Mouse (Mus musculus) forebrain, embryonic 16.5 days (tissue): ENCODE measurements at regions not wholly inside any gene's neighbourhood (a gene's known extent, or its start where the extent isn't known, plus 50 kb on each side); places are given as distances from the start of the nearest gene placed in this dataset.

Source experiments
- ATAC-seq: fragments of 200-750 bp; cut with Nextera tagmentation; 2 replicates; pipeline ENCODE4 v1.8.0; 2017; ENCODE audit warnings: mild to moderate bottlenecking, moderate library complexity
- H3K27ac ChIP-seq: fragments of 300-500 bp; sonication (generic); 2 replicates; pipeline ENCODE4 v1.5.1; 2014; ENCODE audit warnings: low read length, control low read depth
- H3K27me3 ChIP-seq: fragments of 300-500 bp; sonication (generic); replicated peaks from 2 replicates; pipeline ENCODE4 v1.6.1; 2014; ENCODE audit warnings: low read length; ENCODE audit not compliant: control insufficient read depth, insufficient read depth
- H3K36me3 ChIP-seq: fragments of 300-500 bp; sonication (generic); 2 replicates; pipeline ENCODE4 v1.6.1; 2014; ENCODE audit not compliant: control insufficient read depth, insufficient read depth
- H3K4me1 ChIP-seq: fragments of 300-500 bp; sonication (generic); replicated peaks from 2 replicates; pipeline ENCODE4 v1.6.1; 2014; ENCODE audit warnings: low read length; ENCODE audit not compliant: control insufficient read depth, insufficient read depth
- H3K4me2 ChIP-seq: fragments of 300-500 bp; sonication (generic); 2 replicates; pipeline ENCODE4 v1.6.1; 2014; ENCODE audit warnings: mild to moderate bottlenecking, low read length, control low read depth
- H3K4me3 ChIP-seq: fragments of 300-500 bp; sonication (generic); replicated peaks from 2 replicates; pipeline ENCODE4 v1.5.1; 2014; ENCODE audit warnings: mild to moderate bottlenecking, low read length, control low read depth
- H3K9ac ChIP-seq: fragments of 300-500 bp; sonication (generic); replicated peaks from 2 replicates; pipeline ENCODE4 v1.6.1; 2014; ENCODE audit warnings: low read depth, low read length, control low read depth
- H3K9me3 ChIP-seq: fragments of 300-500 bp; sonication (generic); 2 replicates; pipeline ENCODE4 v1.6.1; 2016; ENCODE audit warnings: low read length; ENCODE audit not compliant: control insufficient read depth
- WGBS: fragments of 180-500 bp; shearing (Covaris S2); extraction: QIAGEN DNeasy Blood & Tissue Kit; methylation state at CpG from one replicate; pipeline ENCODE4 v1.1.7; 2014; 5-methylcytosine and 5-hydroxymethylcytosine counted together

DNA sequence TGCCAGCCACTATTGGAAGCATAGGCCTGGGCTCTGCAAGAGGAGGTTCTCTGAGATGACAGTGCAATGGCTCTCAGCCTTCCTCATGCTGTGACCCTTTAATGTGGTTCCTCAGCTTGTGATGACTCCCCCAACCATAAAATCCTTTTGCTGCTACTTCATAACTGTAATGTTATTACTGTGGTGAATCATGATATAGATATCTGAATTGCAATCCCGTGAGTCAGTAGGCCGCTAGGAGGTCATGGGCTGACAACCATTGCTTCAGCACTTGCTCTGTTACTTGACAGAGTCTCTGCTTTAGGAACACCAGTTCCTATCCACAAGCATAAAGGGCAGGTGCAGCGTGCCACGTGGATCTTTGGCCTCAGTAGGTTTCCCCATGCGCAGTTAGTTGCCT lies 69.8 kb upstream of the Vps8 start:
- Histone ChIP-seq H3K36me3 (no peaks in the 10 kb centered on the region), H3K9me3 (no peaks in the 10 kb centered on the region), H3K27me3 (no peaks in the 10 kb centered on the region), H3K4me1 (peaks cover 3% of the 10 kb centered on the region; the same call in 1 of the 2 replicates), H3K9ac (no peak overlapping the region), H3K4me3 (no peak overlapping the region), H3K27ac (no peak overlapping the region), H3K4me2 (no peak overlapping the region)
- ATAC-seq = no peak
- WGBS = 68% methylated on average over 5 of the region's 5 CpGs

DNA sequence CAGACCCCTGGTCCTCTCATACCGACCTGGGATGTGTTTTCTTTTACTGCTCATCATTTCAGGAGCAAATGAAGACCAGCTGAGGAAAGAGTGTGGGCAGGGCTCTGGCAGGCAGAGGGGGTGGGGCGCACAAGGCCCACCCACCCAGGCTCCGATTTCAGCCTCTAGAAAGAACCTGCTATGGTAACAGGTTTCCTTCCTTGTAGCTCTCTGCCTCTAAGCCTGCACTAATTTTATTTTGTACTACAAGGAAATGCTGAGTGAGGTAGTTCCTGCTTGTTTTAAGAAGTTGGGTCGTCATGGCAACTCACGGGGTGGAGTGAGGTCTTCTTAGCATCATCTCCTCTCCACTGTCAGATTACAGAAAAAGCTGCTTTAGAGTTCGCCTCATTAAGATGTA lies 69.4 kb upstream of the Vps8 start:
- no peaks in the 10 kb centered on the region for H3K27me3 ChIP-seq
- 19% methylated on average over 6 of the region's 6 CpGs for WGBS
- H3K4me2 ChIP-seq = no peak overlapping the region
- no peaks in the 10 kb centered on the region for H3K9me3 ChIP-seq
- peak; percentile 26; the same call in 1 of the 2 replicates for ATAC-seq
- H3K36me3 ChIP-seq = no peaks in the 10 kb centered on the region
- peaks cover 7% of the 10 kb centered on the region; the same call in 1 of the 2 replicates for H3K4me1 ChIP-seq
- no peak overlapping the region for H3K27ac ChIP-seq
- H3K9ac ChIP-seq = no peak overlapping the region
- no peak overlapping the region for H3K4me3 ChIP-seq

DNA sequence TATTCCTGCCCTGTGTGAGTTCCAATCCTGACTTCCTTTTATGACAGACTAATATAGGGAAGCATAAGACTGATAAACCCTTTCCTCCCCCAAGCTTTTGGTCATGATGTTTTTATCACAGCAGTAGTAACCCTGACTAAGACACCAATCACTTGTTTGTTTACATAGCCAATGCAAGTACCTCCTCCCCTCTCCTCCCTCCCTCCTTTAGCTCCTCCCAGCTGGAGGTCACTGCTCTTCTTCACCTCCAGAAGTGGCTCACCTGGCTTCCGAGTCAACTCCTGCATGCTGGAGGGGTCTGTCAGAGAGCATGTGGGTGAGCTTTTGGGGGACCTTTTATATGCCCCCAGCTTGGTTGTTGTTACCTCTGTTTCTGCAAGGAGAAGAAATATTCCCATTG lies 67.3 kb upstream of the Vps8 start:
- Histone ChIP-seq H3K4me1 (peaks cover 7% of the 10 kb centered on the region; the same call in 1 of the 2 replicates), H3K4me3 (no peak overlapping the region), H3K36me3 (no peaks in the 10 kb centered on the region), H3K9me3 (no peaks in the 10 kb centered on the region), H3K4me2 (no peak overlapping the region), H3K27me3 (no peaks in the 10 kb centered on the region), H3K27ac (no peak overlapping the region), H3K9ac (no peak overlapping the region)
- ATAC-seq = no peak
- WGBS = 86% methylated on average over 1 of the region's 1 CpGs

GRCm38 (mm10) chr16:21357433-21357832 lies 65.5 kb upstream of the Vps8 start:
- ATAC-seq = no peak
- Histone ChIP-seq H3K27me3 (no peaks in the 10 kb centered on the region), H3K27ac (no peak overlapping the region), H3K9me3 (no peaks in the 10 kb centered on the region), H3K36me3 (no peaks in the 10 kb centered on the region), H3K4me2 (no peak overlapping the region), H3K4me3 (no peak overlapping the region), H3K9ac (no peak overlapping the region), H3K4me1 (peaks cover 7% of the 10 kb centered on the region; the same call in 1 of the 2 replicates)
- WGBS = 78% methylated on average over 5 of the region's 5 CpGs

GRCm38 (mm10) chr16:21358313-21358920 lies 64.5 kb upstream of the Vps8 start:
- ATAC-seq = peak; percentile 51; the same call in 1 of the 2 replicates
- no peaks in the 10 kb centered on the region for H3K9me3 ChIP-seq

DNA sequence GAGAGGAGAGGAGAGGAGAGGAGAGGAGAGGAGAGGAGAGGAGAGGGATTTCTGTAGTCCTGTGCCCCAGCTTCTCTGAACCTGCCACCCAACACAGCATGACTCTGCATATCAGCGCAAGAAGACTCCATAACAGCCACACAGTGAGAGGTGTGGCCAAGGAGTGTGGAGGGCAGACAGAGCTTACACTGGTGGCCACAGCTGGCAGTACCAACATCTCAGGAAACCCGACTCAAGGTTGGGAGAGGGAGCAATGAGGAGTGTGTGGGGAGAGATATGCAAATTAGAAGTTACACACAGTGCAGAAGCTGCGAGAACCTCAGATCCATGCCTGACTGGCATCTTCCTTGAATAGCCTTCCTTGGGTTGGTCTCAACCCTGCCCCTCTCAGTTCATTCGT lies 63.5 kb upstream of the Vps8 start:
- Histone ChIP-seq H3K4me2 (no peak overlapping the region), H3K36me3 (no peaks in the 10 kb centered on the region), H3K4me3 (no peak overlapping the region), H3K4me1 (peaks cover 10% of the 10 kb centered on the region; the same call in 1 of the 2 replicates), H3K9me3 (no peaks in the 10 kb centered on the region), H3K9ac (no peak overlapping the region), H3K27ac (no peak overlapping the region), H3K27me3 (no peaks in the 10 kb centered on the region)
- 70% methylated on average over 4 of the region's 4 CpGs for WGBS
- ATAC-seq = no peak

More at GRCm38 (mm10) chr16:21358313-21358920, 64.5 kb upstream of the Vps8 start:
- WGBS = 51% methylated on average over 12 of the region's 12 CpGs
- no peaks in the 10 kb centered on the region for H3K36me3 ChIP-seq
- H3K9ac ChIP-seq = no peak overlapping the region
- no peak overlapping the region for H3K4me2 ChIP-seq
- H3K27ac ChIP-seq = no peak overlapping the region
- no peak overlapping the region for H3K4me3 ChIP-seq
- peaks cover 10% of the 10 kb centered on the region; the same call in 1 of the 2 replicates for H3K4me1 ChIP-seq
- H3K27me3 ChIP-seq = no peaks in the 10 kb centered on the region

GRCm38 (mm10) chr16:21361406-21361805 lies 61.5 kb upstream of the Vps8 start:
- H3K4me3 ChIP-seq = no peak overlapping the region
- WGBS = 60% methylated on average over 2 of the region's 2 CpGs
- H3K27ac ChIP-seq = no peak overlapping the region
- H3K27me3 ChIP-seq = no peaks in the 10 kb centered on the region
- no peak overlapping the region for H3K4me2 ChIP-seq
- ATAC-seq = no peak
- H3K9ac ChIP-seq = no peak overlapping the region
- no peaks in the 10 kb centered on the region for H3K9me3 ChIP-seq
- peaks cover 10% of the 10 kb centered on the region; the same call in 1 of the 2 replicates for H3K4me1 ChIP-seq
- no peaks in the 10 kb centered on the region for H3K36me3 ChIP-seq

DNA sequence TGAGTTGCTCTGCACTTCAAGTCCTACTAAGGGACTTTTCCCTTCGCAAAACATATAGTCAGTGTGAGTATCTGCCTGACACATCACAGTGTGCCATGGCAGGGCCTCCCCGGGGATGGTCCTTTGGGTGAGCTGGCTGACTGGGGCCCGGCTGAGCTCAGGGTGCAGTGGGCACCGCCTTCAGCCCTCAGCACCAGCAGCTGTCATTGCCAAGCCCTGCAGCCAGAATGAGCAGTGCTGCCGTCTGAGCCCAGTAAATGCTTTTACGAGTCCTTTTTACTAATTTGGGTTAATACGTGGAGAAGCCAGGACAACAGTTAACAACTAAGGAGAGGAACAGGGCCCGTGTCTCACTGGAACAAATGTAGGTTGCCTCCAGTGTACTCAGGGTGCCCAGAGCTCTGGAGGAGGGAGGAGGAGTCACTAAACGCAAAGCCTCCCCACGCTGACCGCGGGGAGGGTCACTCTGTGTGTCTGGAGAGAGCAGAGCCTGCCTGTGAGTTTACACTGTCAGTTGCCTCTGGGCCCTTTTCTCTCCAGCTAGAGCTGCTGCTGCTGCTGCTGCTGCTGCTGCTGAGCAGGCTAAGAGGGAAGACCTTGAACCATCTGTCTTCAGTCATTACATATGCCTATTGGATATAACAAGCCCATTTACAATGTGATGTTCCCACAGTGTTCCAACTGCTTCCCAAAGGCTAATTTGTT lies 60.1 kb upstream of the Vps8 start:
- Histone ChIP-seq H3K4me1 (peaks cover 10% of the 10 kb centered on the region; the same call in 1 of the 2 replicates), H3K9me3 (no peaks in the 10 kb centered on the region), H3K36me3 (no peaks in the 10 kb centered on the region), H3K4me2 (no peak overlapping the region), H3K4me3 (no peak overlapping the region), H3K9ac (no peak overlapping the region), H3K27ac (no peak overlapping the region), H3K27me3 (no peaks in the 10 kb centered on the region)
- 52% methylated on average over 12 of the region's 12 CpGs for WGBS
- no peak for ATAC-seq

GRCm38 (mm10) chr16:21364885-21365284 lies 58.0 kb upstream of the Vps8 start:
- Histone ChIP-seq H3K27me3 (no peaks in the 10 kb centered on the region), H3K27ac (no peak overlapping the region), H3K4me1 (0 out of 2 replicates have a peak, but pooled peaks cover 3% of the 10 kb centered on the region), H3K9ac (no peak overlapping the region), H3K4me2 (no peak overlapping the region), H3K4me3 (no peak overlapping the region), H3K9me3 (no peaks in the 10 kb centered on the region), H3K36me3 (no peaks in the 10 kb centered on the region)
- no peak for ATAC-seq
- 33% methylated on average over 8 of the region's 8 CpGs for whole genome bisulfite sequencing
